In genomic region chr13:42050880-42051201, GRCm38 (mm10) we compare ENCODE assay signal across 8 mouse cellular contexts. TPM values are rescaled to one million over a fixed set of nuclear protein-coding genes. Genes with fewer than 3 reads are reported as not detected.
DNase-seq lines count a peak whose midpoint lies in the region; ATAC-seq and TF ChIP-seq lines count a peak whose summit lies in the region.

No protein-coding gene starts in this region.

- peak overlapping the region; percentile 67 for H3K9ac ChIP-seq in heart, embryonic 11.5 days (ENCODE audit: low read depth, low read length)
- H3K9ac ChIP-seq in forebrain, embryonic 12.5 days = peak overlapping the region; percentile 41; the same call in 1 of the 2 replicates
- H3K9ac ChIP-seq in liver, embryonic 14.5 days (replicated peaks) = peak overlapping the region; percentile 67

- peak overlapping the region; percentile 91 for H3K4me3 ChIP-seq in heart, embryonic 11.5 days (ENCODE audit: low read depth, low read length)
- peak overlapping the region; percentile 33 for H3K4me3 ChIP-seq in C2C12 (ENCODE audit: insufficient read depth, poor library complexity, severe bottlenecking)
- peak overlapping the region; percentile 90 for H3K4me3 ChIP-seq in forebrain, embryonic 12.5 days (replicated peaks)
- peak overlapping the region; percentile 84 to 90 for H3K4me3 ChIP-seq in liver, embryonic 14.5 days (ENCODE audit: insufficient read depth in 1 of 2, low read depth in 2 of 2, low read length in 2 of 2)

- TF ChIP-seq EP300 in liver, embryonic 14.5 days (IDR thresholded peaks at IDR 0.05; ENCODE audit: low read depth) = no peak

- intact Hi-C loops in heart, postnatal 14 days (cut with DNase I) = loop anchor here (2.0 to 5.0 kb wide), 4 partner anchors 46 to 409 kb away; partner anchors contain the start of gene Edn1

- peak overlapping the region; percentile 86 for H3K4me2 ChIP-seq in heart, embryonic 11.5 days
- H3K4me2 ChIP-seq in forebrain, embryonic 12.5 days = peak overlapping the region; percentile 76
- H3K4me2 ChIP-seq in liver, embryonic 14.5 days (ENCODE audit: low read depth) = peak overlapping the region; percentile 96

- no peak for DNase-seq in heart, postnatal 14 days
- no peak for DNase-seq in liver, embryonic 14.5 days (ENCODE audit: low read depth in 3 of 3, low spot score in 3 of 3)
- no peak for DNase-seq in urinary bladder, postnatal 25 days (ENCODE audit: low spot score)
- DNase-seq in testis, postnatal 14 days (ENCODE audit: low spot score) = no peak

- H3ac ChIP-seq in C2C12 (ENCODE audit: control insufficient read depth, insufficient read length, low read depth) = no peak overlapping the region

- no peak for ATAC-seq in heart, embryonic 11.5 days (replicated peaks; ENCODE audit: insufficient number of reproducible peaks, low FRiP score, low TSS enrichment)
- ATAC-seq in forebrain, embryonic 12.5 days (ENCODE audit: low FRiP score) = no peak
- no peak for ATAC-seq in liver, embryonic 14.5 days (ENCODE audit: insufficient read depth)
- ATAC-seq in erythroid progenitor cell, adult 5-6 weeks (replicated peaks; ENCODE audit: low FRiP score, poor library complexity, severe bottlenecking) = no peak

- no peaks in the 10 kb centered on the region for H3K27me3 ChIP-seq in heart, embryonic 11.5 days (ENCODE audit: control insufficient read depth, insufficient read depth, low read length)
- no peaks in the 10 kb centered on the region for H3K27me3 ChIP-seq in C2C12 (ENCODE audit: control insufficient read depth, insufficient read depth, insufficient read length)
- peaks cover 5% of the 10 kb centered on the region; the same call in 1 of the 2 replicates for H3K27me3 ChIP-seq in forebrain, embryonic 12.5 days
- no peaks in the 10 kb centered on the region for H3K27me3 ChIP-seq in liver, embryonic 14.5 days (ENCODE audit: control insufficient read depth, insufficient read depth, low read length)

- H3K36me3 ChIP-seq in heart, embryonic 11.5 days (ENCODE audit: control insufficient read depth, insufficient read depth, low read length) = no peaks in the 10 kb centered on the region; the same call in 1 of the 2 replicates
- H3K36me3 ChIP-seq in C2C12 (ENCODE audit: control insufficient read depth, insufficient read depth) = no peaks in the 10 kb centered on the region
- H3K36me3 ChIP-seq in forebrain, embryonic 12.5 days (replicated peaks) = no peaks in the 10 kb centered on the region
- no peaks in the 10 kb centered on the region for H3K36me3 ChIP-seq in liver, embryonic 14.5 days (replicated peaks; ENCODE audit: control insufficient read depth, insufficient read depth, low read depth)

- no peak for TF ChIP-seq CTCF in C2C12 (IDR thresholded peaks at IDR 0.05; ENCODE audit: control insufficient read depth, insufficient read depth, insufficient read length)
- TF ChIP-seq CTCF in liver, embryonic 14.5 days (IDR thresholded peaks at IDR 0.05; ENCODE audit: low read depth) = no peak

- peaks cover 9% of the 10 kb centered on the region; the same call in 1 of the 2 replicates for H3K4me1 ChIP-seq in heart, embryonic 11.5 days (ENCODE audit: control insufficient read depth, insufficient read depth, low read length)
- H3K4me1 ChIP-seq in forebrain, embryonic 12.5 days = peaks cover 27% of the 10 kb centered on the region
- H3K4me1 ChIP-seq in liver, embryonic 14.5 days (replicated peaks; ENCODE audit: control insufficient read depth in 2 of 2, insufficient read depth in 2 of 2, low read length in 1 of 2) = peaks cover 17 to 22% of the 10 kb centered on the region in 2 experiments

- peaks cover 27% of the 10 kb centered on the region for H3K79me2 ChIP-seq in C2C12 (ENCODE audit: control insufficient read depth, insufficient read depth)

- H3K27ac ChIP-seq in heart, embryonic 11.5 days (ENCODE audit: low read depth, low read length) = peak overlapping the region; percentile 97
- peak overlapping the region; percentile 86 for H3K27ac ChIP-seq in forebrain, embryonic 12.5 days
- peak overlapping the region; percentile 77 for H3K27ac ChIP-seq in liver, embryonic 14.5 days

- H3K79me3 ChIP-seq in C2C12 (ENCODE audit: low read depth) = no peaks in the 10 kb centered on the region

- under 1% methylated on average over 10 of the region's 10 CpGs for WGBS in heart, embryonic 11.5 days (ENCODE audit: insufficient replicate concordance)
- 0% methylated on average over 10 of the region's 10 CpGs for WGBS in forebrain, embryonic 12.5 days
- under 1% methylated on average over 10 of the region's 10 CpGs for WGBS in liver, embryonic 14.5 days (ENCODE audit: insufficient replicate concordance)

- H3K9me3 ChIP-seq in heart, embryonic 11.5 days (replicated peaks; ENCODE audit: control insufficient read depth, low read length) = no peaks in the 10 kb centered on the region
- no peaks in the 10 kb centered on the region for H3K9me3 ChIP-seq in forebrain, embryonic 12.5 days
- no peaks in the 10 kb centered on the region for H3K9me3 ChIP-seq in liver, embryonic 14.5 days (ENCODE audit: control insufficient read depth, low read length)

TF ChIP-seq in C2C12, 6 proteins besides CTCF, POLR2A, EP300 and RAD21:
- TF ChIP-seq CEBPB (IDR thresholded peaks at IDR 0.05; ENCODE audit: low read depth) (no peak), USF1 (IDR thresholded peaks at IDR 0.05; ENCODE audit: low read depth) (no peak), MYOG (IDR thresholded peaks at IDR 0.05; ENCODE audit: control insufficient read depth, extremely low read depth, insufficient read length) (no peak), MYOD1 (IDR thresholded peaks at IDR 0.05; ENCODE audit: control insufficient read depth, insufficient read length, low read depth) (no peak), MAX (IDR thresholded peaks at IDR 0.05) (no peak), FOSL1 (IDR thresholded peaks at IDR 0.05; ENCODE audit: insufficient read depth, low read length, poor library complexity, severe bottlenecking) (no peak)

RNA-seq across cellular contexts. Expression of gene Hivep1, which starts 1.0 kb away (rescaled TPM):
- 8.4 and 11.4 TPM in 2 replicates for polyA plus RNA-seq in heart, embryonic 11.5 days (2014; fragmentation: Nextera tagmentation; extraction: Ambion mirVana)
- 10 to 100 TPM; 21.2 to 23.7 TPM for total RNA-seq in heart, postnatal 14 days (2021)
- 2.2 TPM for polyA plus RNA-seq in C2C12 (2012; fragmentation: generic; extraction: Trizol)
- polyA plus RNA-seq in forebrain, embryonic 12.5 days (2016; fragmentation: Nextera tagmentation; extraction: Ambion mirVana) = 17.4 and 22.1 TPM in 2 replicates
- 2.0 and 2.4 TPM in 2 replicates for polyA plus RNA-seq in liver, embryonic 14.5 days (2012; rRNA removed)
- polyA plus RNA-seq in liver, embryonic 14.5 days (2014; fragmentation: Nextera tagmentation; extraction: Ambion mirVana) = 1.4 and 1.6 TPM in 2 replicates
- 28.1 and 65.0 TPM in 2 replicates for total RNA-seq in erythroid progenitor cell, adult 5-6 weeks (2015; ENCODE audit: low replicate concordance)
- 8.9 and 22.3 TPM in 2 replicates for total RNA-seq in erythroid progenitor cell, adult 5-6 weeks (2017; ENCODE audit: low replicate concordance)

Comparison
In these comparisons a context has a peak if more than half of its experiments do, and no peak if none do; other contexts are left out.
1. H3K4me3 ChIP-seq: peak in every context shown above with its lines; median percentile 91 in heart, embryonic 11.5 days; 90 in forebrain, embryonic 12.5 days; 87 in liver, embryonic 14.5 days; 33 in C2C12.